Mouse (Mus musculus) embryonic facial prominence, embryonic 10.5 days (tissue): ENCODE data around the gene Col13a1. TPM values are rescaled to one million over a fixed set of nuclear protein-coding genes. Genes with fewer than 3 reads are reported as not detected.

Experiments
- DNase-seq: peaks from one replicate; pipeline ENCODE4 v3.0.0-alpha.2; 2017; ENCODE audit warnings: low spot score
- H3K27ac ChIP-seq: fragments of 300-500 bp; sonication (generic); replicated peaks from 2 replicates; pipeline ENCODE4 v1.5.1; 2016; ENCODE audit warnings: mild to moderate bottlenecking
- H3K27me3 ChIP-seq: fragments of 300-500 bp; sonication (generic); replicated peaks from 2 replicates; pipeline ENCODE4 v1.6.1; 2016; ENCODE audit warnings: low read depth, mild to moderate bottlenecking; ENCODE audit not compliant: poor library complexity, severe bottlenecking
- H3K36me3 ChIP-seq: fragments of 300-500 bp; sonication (generic); replicated peaks from 2 replicates; pipeline ENCODE4 v1.6.1; 2016; ENCODE audit warnings: mild to moderate bottlenecking, moderate library complexity
- H3K4me1 ChIP-seq: fragments of 300-500 bp; sonication (generic); 2 replicates; pipeline ENCODE4 v1.6.1; 2016
- H3K4me3 ChIP-seq: fragments of 300-500 bp; sonication (generic); 2 replicates; pipeline ENCODE4 v1.5.1; 2016; ENCODE audit warnings: mild to moderate bottlenecking, moderate library complexity
- H3K9me3 ChIP-seq: fragments of 300-500 bp; sonication (generic); 2 replicates; pipeline ENCODE4 v1.6.1; 2016; ENCODE audit warnings: mild to moderate bottlenecking
- WGBS: fragments of 180-500 bp; shearing (Covaris S2); methylation state at CpG from one replicate; pipeline ENCODE4 v1.1.7; 2016; 5-methylcytosine and 5-hydroxymethylcytosine counted together
- polyA plus RNA-seq: library from polyadenylated mRNA; unstranded; fragments of >200 nt; fragmentation: Nextera tagmentation; extraction: Ambion mirVana; gene quantifications from 2 replicates; pipeline ENCODE4 v1.2.1, GENCODE M21; 2016

The Col13a1 gene
- polyA plus RNA-seq, 1 experiment from 2014 or later: 6.1 TPM

GRCm38 (mm10) chr10:61822968-61823730, 155.8 kb downstream of the Col13a1 start:
- DNase-seq: peak; percentile 59
- peak overlapping the region; percentile 82 for H3K27ac ChIP-seq
- 36% methylated on average over 7 of the region's 7 CpGs for whole genome bisulfite sequencing

GRCm38 (mm10) chr10:61820050-61820449, 158.9 kb downstream of the Col13a1 start:
- H3K27me3 ChIP-seq: no peaks in the 10 kb centered on the region
- peaks cover 26% of the 10 kb centered on the region for H3K4me1 ChIP-seq
- WGBS: 57% methylated on average over 9 of the region's 9 CpGs
- no peaks in the 10 kb centered on the region for H3K9me3 ChIP-seq
- H3K27ac ChIP-seq: no peak overlapping the region
- H3K36me3 ChIP-seq: no peaks in the 10 kb centered on the region
- no peak overlapping the region for H3K4me3 ChIP-seq
- DNase-seq: no peak

More at GRCm38 (mm10) chr10:61822968-61823730, 155.8 kb downstream of the Col13a1 start:
- H3K27me3 ChIP-seq: no peaks in the 10 kb centered on the region
- H3K9me3 ChIP-seq: no peaks in the 10 kb centered on the region
- peak overlapping the region; percentile 28 for H3K4me3 ChIP-seq
- peaks cover 57% of the 10 kb centered on the region for H3K4me1 ChIP-seq
- H3K36me3 ChIP-seq: no peaks in the 10 kb centered on the region

GRCm38 (mm10) chr10:61811987-61812386, 166.9 kb downstream of the Col13a1 start:
- DNase-seq: peak; percentile 56
- Histone ChIP-seq H3K27me3 (no peaks in the 10 kb centered on the region), H3K36me3 (no peaks in the 10 kb centered on the region), H3K4me1 (peaks cover 16% of the 10 kb centered on the region), H3K4me3 (no peak overlapping the region), H3K27ac (peak overlapping the region; percentile 82), H3K9me3 (no peaks in the 10 kb centered on the region)
- WGBS: 35% methylated on average over 5 of the region's 5 CpGs

GRCm38 (mm10) chr10:61798133-61798576, 180.8 kb downstream of the Col13a1 start:
- H3K27me3 ChIP-seq: no peaks in the 10 kb centered on the region
- H3K4me3 ChIP-seq: no peak overlapping the region
- H3K27ac ChIP-seq: no peak overlapping the region
- DNase-seq: no peak
- WGBS: 88% methylated on average over 15 of the region's 15 CpGs
- no peaks in the 10 kb centered on the region for H3K36me3 ChIP-seq
- no peaks in the 10 kb centered on the region for H3K9me3 ChIP-seq
- peaks cover 21% of the 10 kb centered on the region for H3K4me1 ChIP-seq

- no peaks in the 10 kb centered on the region for H3K9me3 ChIP-seq
- H3K36me3 ChIP-seq: no peaks in the 10 kb centered on the region
- no peak for DNase-seq
- 55% methylated on average over 8 of the region's 8 CpGs for whole genome bisulfite sequencing
- no peak overlapping the region for H3K4me3 ChIP-seq
- H3K4me1 ChIP-seq: peaks cover 29% of the 10 kb centered on the region
- H3K27me3 ChIP-seq: no peaks in the 10 kb centered on the region
- H3K27ac ChIP-seq: peak overlapping the region; percentile 40; the same call in 1 of the 2 replicates
Observed at GRCm38 (mm10) chr10:61795458-61795857, 183.4 kb downstream of the Col13a1 start.

GRCm38 (mm10) chr10:61794971-61795370, 183.9 kb downstream of the Col13a1 start:
- WGBS: 49% methylated on average over 10 of the region's 10 CpGs
- no peaks in the 10 kb centered on the region for H3K9me3 ChIP-seq
- H3K4me1 ChIP-seq: peaks cover 29% of the 10 kb centered on the region
- H3K36me3 ChIP-seq: no peaks in the 10 kb centered on the region
- peak; percentile 32 for DNase-seq
- H3K27me3 ChIP-seq: no peaks in the 10 kb centered on the region
- no peak overlapping the region for H3K4me3 ChIP-seq
- peak overlapping the region; percentile 40; the same call in 1 of the 2 replicates for H3K27ac ChIP-seq

GRCm38 (mm10) chr10:61793015-61793414, 185.9 kb downstream of the Col13a1 start:
- DNase-seq: no peak
- Histone ChIP-seq H3K4me1 (peaks cover 29% of the 10 kb centered on the region), H3K4me3 (no peak overlapping the region), H3K27ac (0 out of 2 replicates have a peak overlapping the region, but pooled peaks have one; percentile 2), H3K27me3 (no peaks in the 10 kb centered on the region), H3K9me3 (no peaks in the 10 kb centered on the region), H3K36me3 (no peaks in the 10 kb centered on the region)
- WGBS: 42% methylated on average over 8 of the region's 8 CpGs

GRCm38 (mm10) chr10:61788499-61788898, 190.4 kb downstream of the Col13a1 start:
- Histone ChIP-seq H3K27ac (no peak overlapping the region), H3K4me1 (peaks cover 34% of the 10 kb centered on the region), H3K9me3 (no peaks in the 10 kb centered on the region), H3K27me3 (no peaks in the 10 kb centered on the region), H3K4me3 (no peak overlapping the region), H3K36me3 (no peaks in the 10 kb centered on the region)
- WGBS: 96% methylated on average over 5 of the region's 5 CpGs
- DNase-seq: no peak

Other genes with a start within 250 kb of the Col13a1 start
- 368 and 392 TPM in 2 replicates for gene H2afy2, start 195.0 kb downstream of the Col13a1 start, polyA plus RNA-seq
- gene Neurog3, start 154.0 kb upstream of the Col13a1 start, polyA plus RNA-seq: 0.88 and 0.98 TPM in 2 replicates
- 17.4 and 18.0 TPM in 2 replicates for gene Fam241b, start 164.8 kb upstream of the Col13a1 start, polyA plus RNA-seq